Mouse (Mus musculus) E14TG2a.4 (cell line): ENCODE data around the gene Cux2.

ENCODE experiments used
- CTCF ChIP-seq: conservative IDR thresholded peaks from 2 replicates; pipeline ENCODE4 v1.5.1; 2014; ENCODE audit warnings: low read length
- NANOG ChIP-seq: IDR thresholded peaks from 2 replicates; pipeline ENCODE4 v1.6.1; 2014; ENCODE audit warnings: borderline replicate concordance, low read length, mixed read lengths
- POU5F1 ChIP-seq: IDR thresholded peaks from 2 replicates; pipeline ENCODE4 v1.6.1; 2014; ENCODE audit warnings: low read length, borderline replicate concordance

GRCm38 (mm10) chr5:121909226-121909985 is 140.5 kb downstream of the Cux2 start:
- TF ChIP-seq CTCF (no peak), POU5F1 (no peak), NANOG (no peak)
